Mouse (Mus musculus) megakaryocyte-erythroid progenitor cell, adult 5 weeks (primary cell): Measurements from ENCODE around the gene Zfp382. TPM values are rescaled to one million over a fixed set of nuclear protein-coding genes. Genes with fewer than 3 reads are reported as not detected.

Source experiments
- polyA plus RNA-seq: library from polyadenylated mRNA; stranded (reverse); fragments of >175 nt; gene quantifications from 2 replicates; pipeline ENCODE4 v1.2.3, GENCODE M21; 2012

Zfp382 gene
- polyA plus RNA-seq, result 6.9 and 11.1 TPM in 2 replicates

GRCm38 (mm10) chr7:30121308-30122187 is at the start of gene Zfp382:
Gene Zfp382 (plus strand): TSS chr7:30121942.

GRCm38 (mm10) chr7:30072146-30073028 is 49.4 kb upstream of the Zfp382 start, which contains the start of gene Zfp82:
Gene Zfp82 (minus strand): TSS chr7:30072900.

GRCm38 (mm10) chr7:30090092-30090969 is 31.4 kb upstream of the Zfp382 start, which contains the start of the genes Gm26920 and Zfp566:
Gene Gm26920 (minus strand): TSS chr7:30090410.
Gene Zfp566 (minus strand): TSS chr7:30090527.

GRCm38 (mm10) chr7:30094646-30095429 is 26.9 kb upstream of the Zfp382 start, which contains the start of gene Zfp260:
Gene Zfp260 (plus strand): TSS chr7:30094777.

GRCm38 (mm10) chr7:30169583-30170282 is 48.0 kb downstream of the Zfp382 start, which contains the start of gene Zfp146:
Gene Zfp146 (minus strand): TSS chr7:30169750.

GRCm38 (mm10) chr7:30183879-30184289 is 62.1 kb downstream of the Zfp382 start, which contains the start of gene Cox7a1:
Gene Cox7a1 (plus strand): TSS chr7:30184144.

Other genes starting within 250 kb of the Zfp382 start
- 0.27 and 0.28 TPM in 2 replicates for gene Zfp27, start 215.4 kb upstream of the Zfp382 start, polyA plus RNA-seq
- 0.16 TPM in 2 replicates for gene Zfp383, start 213.7 kb upstream of the Zfp382 start, polyA plus RNA-seq
- 13.4 and 15.0 TPM in 2 replicates for gene Zfp74, start 167.9 kb upstream of the Zfp382 start, polyA plus RNA-seq
- gene Zfp568, start 138.0 kb upstream of the Zfp382 start, polyA plus RNA-seq, result 2.6 and 3.1 TPM in 2 replicates
- gene Zfp14, start 70.6 kb upstream of the Zfp382 start, polyA plus RNA-seq, result not detected in 2 replicates
- 0.11 and 0.21 TPM in 2 replicates for gene Zfp82, start 49.0 kb upstream of the Zfp382 start, polyA plus RNA-seq
- gene Gm26920, start 31.5 kb upstream of the Zfp382 start, polyA plus RNA-seq, result not detected in 2 replicates
- gene Zfp566, start 31.4 kb upstream of the Zfp382 start, polyA plus RNA-seq, result 2.1 and 2.5 TPM in 2 replicates
- 0.36 and 0.46 TPM in 2 replicates for gene Zfp260, start 27.2 kb upstream of the Zfp382 start, polyA plus RNA-seq
- gene Zfp146, start 47.8 kb downstream of the Zfp382 start, polyA plus RNA-seq, result 11.1 and 15.2 TPM in 2 replicates
- 1.2 and 1.7 TPM in 2 replicates for gene Cox7a1, start 62.2 kb downstream of the Zfp382 start, polyA plus RNA-seq
- 138 TPM in 2 replicates for gene Capns1, start 76.9 kb downstream of the Zfp382 start, polyA plus RNA-seq
- 66.8 and 89.4 TPM in 2 replicates for gene Polr2i, start 110.0 kb downstream of the Zfp382 start, polyA plus RNA-seq
- gene Tbcb, start 110.3 kb downstream of the Zfp382 start, polyA plus RNA-seq, result 42.3 and 54.7 TPM in 2 replicates
- gene Ovol3, start 113.8 kb downstream of the Zfp382 start, polyA plus RNA-seq, result 0.10 TPM in 2 replicates
- 0.30 and 0.38 TPM in 2 replicates for gene Thap8, start 158.2 kb downstream of the Zfp382 start, polyA plus RNA-seq
- 62.9 and 71.0 TPM in 2 replicates for gene Wdr62, start 158.5 kb downstream of the Zfp382 start, polyA plus RNA-seq
- gene Clip3, start 169.8 kb downstream of the Zfp382 start, polyA plus RNA-seq, result 0.36 and 0.95 TPM in 2 replicates
- gene Alkbh6, start 186.8 kb downstream of the Zfp382 start, polyA plus RNA-seq, result 63.3 and 74.5 TPM in 2 replicates
- 1.6 and 2.0 TPM in 2 replicates for gene Syne4, start 192.9 kb downstream of the Zfp382 start, polyA plus RNA-seq
- gene E130208F15Rik, start 199.8 kb downstream of the Zfp382 start, polyA plus RNA-seq, result 0.48 and 0.54 TPM in 2 replicates
- 8.0 and 10.3 TPM in 2 replicates for gene Sdhaf1, start 202.0 kb downstream of the Zfp382 start, polyA plus RNA-seq
- gene Lrfn3, start 240.8 kb downstream of the Zfp382 start, polyA plus RNA-seq, result 0.11 TPM in 1 of 2 replicates, not detected in the other